Mouse (Mus musculus): ENCODE results near the gene Tmem43.

Gene Tmem43

GRCm38 (mm10) chr6:91536047-91536765 is 62.7 kb downstream of the Tmem43 start:
- no peak for DNase-seq
